Mouse (Mus musculus): ENCODE data around the gene Trove2. TPM values are rescaled to one million over a fixed set of nuclear protein-coding genes. Genes with fewer than 3 reads are reported as not detected.

Gene Trove2
- polyA plus RNA-seq, 1 experiment from 2014 or later: 21.5 TPM

- 85% methylated on average over 20 of the region's 20 CpGs for WGBS
These were observed 6.3 kb downstream of the Trove2 start for GRCm38 (mm10) chr1:143770444-143771109.

GRCm38 (mm10) chr1:143766238-143766637 is 10.6 kb downstream of the Trove2 start:
- Histone ChIP-seq H3K4me3 (no peak overlapping the region), H3K36me3 (peaks cover 31% of the 10 kb centered on the region), H3K9me3 (replicated peaks) (no peaks in the 10 kb centered on the region), H3K9ac (no peak overlapping the region), H3K27ac (ENCODE audit: poor library complexity, severe bottlenecking) (no peak overlapping the region), H3K4me2 (no peak overlapping the region), H3K27me3 (replicated peaks) (no peaks in the 10 kb centered on the region), H3K4me1 (replicated peaks) (no peaks in the 10 kb centered on the region)
- WGBS: 90% methylated on average over 6 of the region's 6 CpGs
- no peak for ATAC-seq (ENCODE audit: insufficient number of reproducible peaks, low FRiP score)

More at GRCm38 (mm10) chr1:143770444-143771109, 6.3 kb downstream of the Trove2 start:
- Histone ChIP-seq H3K27me3 (replicated peaks) (no peaks in the 10 kb centered on the region), H3K4me3 (no peak overlapping the region), H3K9ac (no peak overlapping the region), H3K36me3 (peaks cover 23% of the 10 kb centered on the region), H3K9me3 (replicated peaks) (no peaks in the 10 kb centered on the region), H3K4me2 (no peak overlapping the region), H3K27ac (ENCODE audit: poor library complexity, severe bottlenecking) (no peak overlapping the region), H3K4me1 (replicated peaks) (peaks cover 14% of the 10 kb centered on the region)
- no peak for ATAC-seq (ENCODE audit: insufficient number of reproducible peaks, low FRiP score)

GRCm38 (mm10) chr1:143765801-143766200 is 11.1 kb downstream of the Trove2 start:
- WGBS: 69% methylated on average over 4 of the region's 4 CpGs
- H3K27me3 ChIP-seq (replicated peaks): no peaks in the 10 kb centered on the region
- no peaks in the 10 kb centered on the region for H3K4me1 ChIP-seq (replicated peaks)
- ATAC-seq (ENCODE audit: insufficient number of reproducible peaks, low FRiP score): no peak
- peaks cover 36% of the 10 kb centered on the region for H3K36me3 ChIP-seq
- H3K9me3 ChIP-seq (replicated peaks): no peaks in the 10 kb centered on the region
- H3K4me2 ChIP-seq: no peak overlapping the region
- H3K9ac ChIP-seq: no peak overlapping the region
- H3K27ac ChIP-seq (ENCODE audit: poor library complexity, severe bottlenecking): no peak overlapping the region
- H3K4me3 ChIP-seq: no peak overlapping the region

GRCm38 (mm10) chr1:143764443-143764842 is 12.4 kb downstream of the Trove2 start:
- no peaks in the 10 kb centered on the region for H3K9me3 ChIP-seq (replicated peaks)
- H3K4me1 ChIP-seq (replicated peaks): no peaks in the 10 kb centered on the region
- no peak overlapping the region for H3K4me3 ChIP-seq
- no peaks in the 10 kb centered on the region for H3K27me3 ChIP-seq (replicated peaks)
- H3K4me2 ChIP-seq: no peak overlapping the region
- WGBS: 61% methylated on average over 1 of the region's 1 CpGs
- H3K9ac ChIP-seq: no peak overlapping the region
- H3K36me3 ChIP-seq: peaks cover 35% of the 10 kb centered on the region
- ATAC-seq (ENCODE audit: insufficient number of reproducible peaks, low FRiP score): no peak
- H3K27ac ChIP-seq (ENCODE audit: poor library complexity, severe bottlenecking): no peak overlapping the region

- no peak overlapping the region for H3K9ac ChIP-seq
- H3K4me3 ChIP-seq: no peak overlapping the region
- H3K27ac ChIP-seq (ENCODE audit: poor library complexity, severe bottlenecking): no peak overlapping the region
- WGBS: 89% methylated on average over 8 of the region's 8 CpGs
- ATAC-seq (ENCODE audit: insufficient number of reproducible peaks, low FRiP score): no peak
- no peaks in the 10 kb centered on the region for H3K27me3 ChIP-seq (replicated peaks)
- no peak overlapping the region for H3K4me2 ChIP-seq
- H3K36me3 ChIP-seq: peaks cover 52% of the 10 kb centered on the region
- H3K9me3 ChIP-seq (replicated peaks): no peaks in the 10 kb centered on the region
- no peaks in the 10 kb centered on the region for H3K4me1 ChIP-seq (replicated peaks)
These were observed 14.7 kb downstream of the Trove2 start for GRCm38 (mm10) chr1:143762159-143762558.

- ATAC-seq (ENCODE audit: insufficient number of reproducible peaks, low FRiP score): no peak
- H3K27me3 ChIP-seq (replicated peaks): no peaks in the 10 kb centered on the region
- 0 out of 2 replicates have a peak, but pooled peaks cover 1% of the 10 kb centered on the region for H3K4me1 ChIP-seq (replicated peaks)
- H3K36me3 ChIP-seq: peaks cover 61% of the 10 kb centered on the region
- no peak overlapping the region for H3K27ac ChIP-seq (ENCODE audit: poor library complexity, severe bottlenecking)
- no peak overlapping the region for H3K9ac ChIP-seq
- WGBS: 89% methylated on average over 10 of the region's 10 CpGs
- H3K4me3 ChIP-seq: no peak overlapping the region
- no peak overlapping the region for H3K4me2 ChIP-seq
- H3K9me3 ChIP-seq (replicated peaks): no peaks in the 10 kb centered on the region
These were observed 31.0 kb downstream of the Trove2 start for GRCm38 (mm10) chr1:143745871-143746270.

GRCm38 (mm10) chr1:143742186-143742585 is 34.7 kb downstream of the Trove2 start:
- no peaks in the 10 kb centered on the region for H3K9me3 ChIP-seq (replicated peaks)
- WGBS: 91% methylated on average over 6 of the region's 6 CpGs
- peaks cover 49% of the 10 kb centered on the region for H3K36me3 ChIP-seq

GRCm38 (mm10) chr1:143741331-143741730 is 35.5 kb downstream of the Trove2 start:
- ATAC-seq (ENCODE audit: insufficient number of reproducible peaks, low FRiP score): no peak
- no peak overlapping the region for H3K27ac ChIP-seq (ENCODE audit: poor library complexity, severe bottlenecking)
- no peak overlapping the region for H3K4me3 ChIP-seq
- H3K36me3 ChIP-seq: peaks cover 42% of the 10 kb centered on the region
- H3K27me3 ChIP-seq (replicated peaks): no peaks in the 10 kb centered on the region
- no peak overlapping the region for H3K9ac ChIP-seq
- peaks cover 3% of the 10 kb centered on the region; the same call in 1 of the 2 replicates for H3K4me1 ChIP-seq (replicated peaks)
- no peaks in the 10 kb centered on the region for H3K9me3 ChIP-seq (replicated peaks)
- 86% methylated on average over 5 of the region's 5 CpGs for WGBS
- no peak overlapping the region for H3K4me2 ChIP-seq

More at GRCm38 (mm10) chr1:143742186-143742585, 34.7 kb downstream of the Trove2 start:
- no peak overlapping the region for H3K27ac ChIP-seq (ENCODE audit: poor library complexity, severe bottlenecking)
- H3K4me1 ChIP-seq (replicated peaks): peaks cover 3% of the 10 kb centered on the region; the same call in 1 of the 2 replicates
- no peak for ATAC-seq (ENCODE audit: insufficient number of reproducible peaks, low FRiP score)
- H3K4me3 ChIP-seq: no peak overlapping the region
- no peaks in the 10 kb centered on the region for H3K27me3 ChIP-seq (replicated peaks)
- H3K4me2 ChIP-seq: no peak overlapping the region
- H3K9ac ChIP-seq: no peak overlapping the region

GRCm38 (mm10) chr1:143740581-143740980 is 36.3 kb downstream of the Trove2 start:
- H3K27me3 ChIP-seq (replicated peaks): no peaks in the 10 kb centered on the region
- peaks cover 35% of the 10 kb centered on the region for H3K36me3 ChIP-seq
- 89% methylated on average over 10 of the region's 10 CpGs for WGBS
- peak overlapping the region; percentile 87 for H3K4me2 ChIP-seq
- H3K9me3 ChIP-seq (replicated peaks): no peaks in the 10 kb centered on the region
- ATAC-seq (ENCODE audit: insufficient number of reproducible peaks, low FRiP score): no peak
- H3K27ac ChIP-seq (ENCODE audit: poor library complexity, severe bottlenecking): no peak overlapping the region
- peaks cover 3% of the 10 kb centered on the region; the same call in 1 of the 2 replicates for H3K4me1 ChIP-seq (replicated peaks)
- H3K4me3 ChIP-seq: no peak overlapping the region
- H3K9ac ChIP-seq: no peak overlapping the region

GRCm38 (mm10) chr1:143739361-143740350 is 37.2 kb downstream of the Trove2 start:
- Histone ChIP-seq H3K27me3 (replicated peaks) (no peaks in the 10 kb centered on the region), H3K36me3 (peaks cover 28% of the 10 kb centered on the region), H3K4me3 (peak overlapping the region; percentile 74), H3K4me1 (replicated peaks) (peaks cover 3% of the 10 kb centered on the region; the same call in 1 of the 2 replicates), H3K27ac (ENCODE audit: poor library complexity, severe bottlenecking) (peak overlapping the region; percentile 81), H3K4me2 (peak overlapping the region; percentile 87), H3K9me3 (replicated peaks) (no peaks in the 10 kb centered on the region), H3K9ac (peak overlapping the region; percentile 89)
- ATAC-seq (ENCODE audit: insufficient number of reproducible peaks, low FRiP score): peak; percentile 93
- 4% methylated on average over 70 of the region's 71 CpGs for WGBS

- H3K27ac ChIP-seq (ENCODE audit: poor library complexity, severe bottlenecking): no peak overlapping the region
- peak overlapping the region; percentile 74 for H3K4me3 ChIP-seq
- H3K4me2 ChIP-seq: peak overlapping the region; percentile 87
- no peaks in the 10 kb centered on the region for H3K9me3 ChIP-seq (replicated peaks)
- peaks cover 3% of the 10 kb centered on the region; the same call in 1 of the 2 replicates for H3K4me1 ChIP-seq (replicated peaks)
- WGBS: 24% methylated on average over 11 of the region's 11 CpGs
- no peaks in the 10 kb centered on the region for H3K27me3 ChIP-seq (replicated peaks)
- peaks cover 21% of the 10 kb centered on the region for H3K36me3 ChIP-seq
- H3K9ac ChIP-seq: peak overlapping the region; percentile 89
- no peak for ATAC-seq (ENCODE audit: insufficient number of reproducible peaks, low FRiP score)
These were observed 38.1 kb downstream of the Trove2 start for GRCm38 (mm10) chr1:143738811-143739210.
